Mouse (Mus musculus) limb, embryonic 14.5 days (tissue): ENCODE measurements at regions not wholly inside any gene's neighbourhood (a gene's known extent, or its start where the extent isn't known, plus 50 kb on each side); places are given as distances from the start of the nearest gene placed in this dataset.

Experiments
- ATAC-seq: fragments of 200-750 bp; cut with Nextera tagmentation; 2 replicates; pipeline ENCODE4 v1.8.0; 2017; ENCODE audit warnings: low read depth, moderate number of reproducible peaks, moderate TSS enrichment; ENCODE audit not compliant: low FRiP score
- DNase-seq: peaks from one replicate; pipeline ENCODE4 v3.0.0-alpha.2; 2015; ENCODE audit warnings: low spot score
- H3K27ac ChIP-seq: fragments of 300-500 bp; sonication (generic); replicated peaks from 2 replicates; pipeline ENCODE4 v1.5.1; 2014; ENCODE audit warnings: low read depth, mild to moderate bottlenecking, low read length, moderate library complexity, mixed read lengths
- H3K27me3 ChIP-seq: fragments of 300-500 bp; sonication (generic); 2 replicates; pipeline ENCODE4 v1.6.1; 2014; ENCODE audit warnings: low read length, mixed read lengths; ENCODE audit not compliant: control insufficient read depth, insufficient read depth
- H3K36me3 ChIP-seq: fragments of 300-500 bp; sonication (generic); 2 replicates; pipeline ENCODE4 v1.6.1; 2014; ENCODE audit warnings: mild to moderate bottlenecking, low read length, moderate library complexity, mixed read lengths; ENCODE audit not compliant: control insufficient read depth, insufficient read depth
- H3K4me1 ChIP-seq: fragments of 300-500 bp; sonication (generic); 2 replicates; pipeline ENCODE4 v1.6.1; 2014; ENCODE audit warnings: antibody characterized with exemption, low read length, mixed read lengths; ENCODE audit not compliant: control insufficient read depth, insufficient read depth
- H3K4me2 ChIP-seq: fragments of 300-500 bp; sonication (generic); replicated peaks from 2 replicates; pipeline ENCODE4 v1.6.1; 2014; ENCODE audit warnings: low read depth, mild to moderate bottlenecking, low read length, moderate library complexity; ENCODE audit not compliant: severe bottlenecking
- H3K4me3 ChIP-seq: fragments of 300-500 bp; sonication (generic); replicated peaks from 2 replicates; pipeline ENCODE4 v1.5.1; 2014; ENCODE audit warnings: low read length
- H3K9ac ChIP-seq: fragments of 300-500 bp; sonication (generic); 2 replicates; pipeline ENCODE4 v1.6.1; 2014; ENCODE audit warnings: mild to moderate bottlenecking, low read depth, low read length, moderate library complexity; ENCODE audit not compliant: severe bottlenecking
- H3K9me3 ChIP-seq: fragments of 300-500 bp; sonication (generic); 2 replicates; pipeline ENCODE4 v1.6.1; 2016; ENCODE audit warnings: low read length; ENCODE audit not compliant: control insufficient read depth
- POLR2A ChIP-seq: fragments of 200-500 bp; IDR thresholded peaks from 2 replicates; pipeline ENCODE4 v1.8.0; 2012; ENCODE audit warnings: inconsistent platforms, mild to moderate bottlenecking, moderate library complexity, borderline replicate concordance; ENCODE audit not compliant: insufficient read depth, insufficient read length; ENCODE audit errors: extremely low read depth
- WGBS: fragments of 180-500 bp; shearing (Covaris S2); extraction: QIAGEN DNeasy Blood & Tissue Kit; methylation state at CpG from one replicate; pipeline ENCODE4 v1.1.7; 2014; 5-methylcytosine and 5-hydroxymethylcytosine counted together

DNA sequence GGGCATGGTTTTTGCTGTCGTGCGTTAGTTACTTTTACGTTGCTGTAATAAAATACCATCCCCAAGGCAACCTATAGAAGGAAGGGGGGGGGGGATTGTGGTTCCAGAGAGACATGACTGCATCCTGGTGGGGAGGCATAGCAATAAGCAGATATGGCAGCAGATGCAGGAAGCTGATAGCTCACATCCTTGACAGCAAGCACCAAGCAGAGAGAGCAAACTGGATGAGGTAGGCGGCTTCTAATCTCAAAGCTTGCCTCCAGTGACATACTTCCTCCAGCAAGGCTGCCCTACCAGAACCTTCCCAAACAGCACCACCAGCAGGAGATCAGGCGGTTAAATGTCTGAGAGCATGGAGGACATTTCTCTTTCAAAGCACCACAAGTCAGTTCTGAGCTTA, 60.0 kb upstream of the Ak4 start:
- Histone ChIP-seq H3K27ac (no peak overlapping the region), H3K27me3 (no peaks in the 10 kb centered on the region), H3K9me3 (no peaks in the 10 kb centered on the region), H3K4me2 (no peak overlapping the region), H3K36me3 (no peaks in the 10 kb centered on the region), H3K9ac (no peak overlapping the region), H3K4me3 (no peak overlapping the region), H3K4me1 (peaks cover 20% of the 10 kb centered on the region)
- ATAC-seq (no peak), DNase-seq (no peak)
- WGBS, result 70% methylated on average over 5 of the region's 5 CpGs
- TF ChIP-seq POLR2A, result no peak

GRCm38 (mm10) chr4:101358525-101358924, 60.6 kb upstream of the Ak4 start:
- H3K4me1 ChIP-seq, result peaks cover 20% of the 10 kb centered on the region
- no peak overlapping the region for H3K9ac ChIP-seq
- TF ChIP-seq POLR2A, result no peak
- H3K4me3 ChIP-seq, result no peak overlapping the region
- DNase-seq (no peak), ATAC-seq (no peak)
- 94% methylated on average over 3 of the region's 3 CpGs for WGBS
- no peaks in the 10 kb centered on the region for H3K36me3 ChIP-seq
- H3K4me2 ChIP-seq, result no peak overlapping the region
- H3K27me3 ChIP-seq, result no peaks in the 10 kb centered on the region
- H3K27ac ChIP-seq, result no peak overlapping the region
- H3K9me3 ChIP-seq, result no peaks in the 10 kb centered on the region

GRCm38 (mm10) chr4:101357923-101358322, 61.2 kb upstream of the Ak4 start:
- Histone ChIP-seq H3K27me3 (no peaks in the 10 kb centered on the region), H3K4me3 (peak overlapping the region; percentile 82; the same call in 1 of the 2 replicates), H3K4me2 (peak overlapping the region; percentile 71), H3K36me3 (no peaks in the 10 kb centered on the region), H3K9me3 (no peaks in the 10 kb centered on the region), H3K4me1 (peaks cover 20% of the 10 kb centered on the region), H3K9ac (no peak overlapping the region), H3K27ac (peak overlapping the region; percentile 68; the same call in 1 of the 2 replicates)
- DNase-seq (peak; percentile 19), ATAC-seq (no peak)
- 69% methylated on average over 8 of the region's 8 CpGs for WGBS
- TF ChIP-seq POLR2A, result no peak

GRCm38 (mm10) chr4:101356954-101357891, 61.9 kb upstream of the Ak4 start:
- ATAC-seq, result peak; percentile 2; the same call in 1 of the 2 replicates
- H3K27me3 ChIP-seq, result no peaks in the 10 kb centered on the region
- no peaks in the 10 kb centered on the region for H3K9me3 ChIP-seq
- 14% methylated on average over 31 of the region's 31 CpGs for WGBS
- peak overlapping the region; percentile 71 for H3K4me2 ChIP-seq
- TF ChIP-seq POLR2A, result no peak; the same call in 1 of the 2 replicates
- DNase-seq, result peak; percentile 58
- peaks cover 20% of the 10 kb centered on the region for H3K4me1 ChIP-seq
- peak overlapping the region; percentile 82 for H3K9ac ChIP-seq
- H3K4me3 ChIP-seq, result peak overlapping the region; percentile 82
- H3K36me3 ChIP-seq, result no peaks in the 10 kb centered on the region
- H3K27ac ChIP-seq, result peak overlapping the region; percentile 68

DNA sequence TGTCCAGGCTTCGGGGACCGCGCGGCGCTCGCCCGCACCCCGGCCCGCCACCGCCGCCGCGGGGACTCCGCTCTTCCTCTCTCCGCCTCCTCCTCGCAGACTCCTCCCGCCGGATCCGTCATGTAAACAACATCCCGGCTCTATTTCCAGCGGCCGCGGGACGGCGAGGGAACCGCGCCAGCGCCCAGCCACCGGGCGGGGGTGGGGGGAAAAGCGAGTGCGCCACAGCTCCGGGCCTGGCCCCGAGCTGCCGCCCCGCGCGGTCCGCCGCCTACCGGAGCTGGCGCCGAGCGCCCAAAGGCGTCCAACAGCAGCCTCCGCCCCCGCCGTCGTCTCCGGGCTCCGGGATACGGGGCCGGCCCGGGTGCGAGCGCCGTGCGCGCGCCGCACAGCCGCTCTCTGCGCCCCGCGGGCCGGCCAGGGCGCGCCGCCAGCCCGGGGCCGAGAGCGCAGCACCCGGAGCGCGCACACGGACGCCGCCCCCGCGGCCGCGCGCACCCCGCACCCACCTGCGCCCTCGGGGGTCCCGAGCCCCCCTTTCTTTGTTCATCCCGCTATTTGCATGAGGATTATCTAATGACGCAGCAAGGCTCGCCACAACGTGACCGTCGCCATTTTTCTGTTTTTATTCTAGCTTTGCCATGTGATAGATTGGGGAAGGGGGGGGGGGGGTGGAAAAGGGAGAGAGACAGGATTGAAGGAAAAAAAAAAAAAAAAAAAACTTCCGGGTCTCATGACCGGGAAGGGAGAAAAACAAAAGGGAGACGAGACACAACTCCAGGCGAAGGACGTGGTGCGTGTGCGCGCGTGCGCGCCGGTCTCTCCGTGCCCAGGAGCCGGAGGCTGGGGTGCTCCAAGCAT, 62.8 kb upstream of the Ak4 start:
- Histone ChIP-seq H3K4me3 (peak overlapping the region; percentile 82), H3K9ac (peak overlapping the region; percentile 82), H3K4me2 (peak overlapping the region; percentile 71), H3K36me3 (no peaks in the 10 kb centered on the region), H3K4me1 (peaks cover 20% of the 10 kb centered on the region), H3K9me3 (no peaks in the 10 kb centered on the region), H3K27ac (peak overlapping the region; percentile 85), H3K27me3 (no peaks in the 10 kb centered on the region)
- DNase-seq (peak; percentile 72), ATAC-seq (peak; percentile 72)
- WGBS, result under 1% methylated on average over 61 of the region's 107 CpGs
- 0 out of 2 replicates have a peak, but pooled peaks have one; percentile 79 for TF ChIP-seq POLR2A
